Mouse (Mus musculus) gastrocnemius, postnatal 10 days (tissue): ENCODE measurements around the gene Akr7a5. TPM values are rescaled to one million over a fixed set of nuclear protein-coding genes. Genes with fewer than 3 reads are reported as not detected.

Source experiments
- DNase-seq: peaks from one replicate; pipeline ENCODE4 v3.0.0; 2021; ENCODE audit warnings: mixed read lengths
- total RNA-seq, 2 experiments: library from RNA; stranded (reverse); gene quantifications; 2 replicates each; pipeline ENCODE4 v1.2.3; 2021

Gene Akr7a5
- total RNA-seq, 2 experiments from 2014 or later = 32.7 to 36.9 TPM

DNA sequence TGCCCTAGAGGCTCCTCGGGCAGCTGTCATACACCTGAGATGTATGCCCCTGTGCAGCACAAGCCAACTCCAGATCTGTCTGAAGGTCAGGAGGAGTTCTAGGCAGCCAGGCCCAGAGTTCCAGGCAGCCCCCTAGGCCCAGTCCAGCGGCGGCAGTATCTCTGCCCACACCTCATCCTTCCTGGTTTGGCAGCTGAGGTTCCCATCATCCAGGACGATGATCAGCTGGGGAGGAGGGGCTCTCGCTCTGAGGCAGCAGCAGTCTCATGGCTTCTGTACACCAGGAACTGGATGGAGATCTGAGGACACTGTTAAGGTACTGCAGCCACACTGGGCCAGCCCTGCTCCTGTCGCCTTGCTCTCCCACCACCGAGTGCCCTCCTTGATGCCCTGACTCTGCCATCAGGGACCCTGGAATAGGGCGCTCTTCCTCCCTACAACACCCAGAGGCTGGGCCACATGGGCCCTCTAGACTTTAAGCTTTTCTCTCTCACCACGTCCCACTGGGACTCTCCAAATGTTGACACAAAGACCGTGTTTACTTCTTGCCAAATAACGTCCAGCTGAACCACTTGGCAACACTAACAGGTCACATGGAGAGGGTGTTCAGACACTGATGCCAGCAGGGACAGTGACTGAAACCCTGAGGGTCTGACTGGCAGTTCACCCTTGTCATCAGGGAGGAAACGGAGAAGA, 11.7 kb upstream of the Akr7a5 start:
- DNase-seq = no peak

DNA sequence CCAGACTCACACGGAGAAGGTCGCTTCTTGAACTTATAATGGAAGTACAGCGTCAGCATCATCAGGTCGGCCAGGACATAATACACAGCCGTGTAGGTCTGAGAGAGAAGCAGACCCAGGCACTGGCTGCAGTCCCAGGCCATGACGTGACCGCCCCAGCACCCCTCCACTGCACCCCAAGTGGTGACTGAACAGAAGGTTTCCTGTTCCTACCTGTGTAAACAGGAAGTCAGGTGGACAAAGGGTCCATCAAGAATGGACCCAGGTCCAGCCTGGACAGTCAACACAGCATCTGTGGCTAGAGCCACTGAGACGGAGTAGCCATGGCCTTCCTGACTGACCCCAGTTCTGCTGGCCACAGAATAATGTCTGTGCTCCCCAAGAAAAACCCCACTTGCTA, 8.8 kb upstream of the Akr7a5 start:
- no peak for DNase-seq

DNA sequence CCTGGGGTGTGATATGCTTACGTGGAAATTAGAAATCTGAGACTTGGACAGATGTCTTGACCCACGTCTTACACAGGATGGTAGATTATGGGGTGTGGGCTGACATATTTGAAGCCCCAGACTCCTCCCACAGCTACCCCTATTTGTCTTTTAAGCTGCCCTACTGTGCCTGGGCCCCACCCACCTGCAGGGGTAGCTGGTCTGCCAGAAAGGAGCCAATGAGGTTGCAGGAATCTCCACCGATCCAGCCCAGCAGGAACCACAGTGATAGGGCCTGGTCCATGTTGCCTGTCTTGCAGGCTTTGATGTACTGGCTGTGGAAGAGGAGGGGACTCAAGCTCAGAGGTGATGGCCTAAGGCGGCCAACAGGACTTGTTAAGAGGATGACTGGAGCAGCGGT, 8.3 kb upstream of the Akr7a5 start:
- no peak for DNase-seq

DNA sequence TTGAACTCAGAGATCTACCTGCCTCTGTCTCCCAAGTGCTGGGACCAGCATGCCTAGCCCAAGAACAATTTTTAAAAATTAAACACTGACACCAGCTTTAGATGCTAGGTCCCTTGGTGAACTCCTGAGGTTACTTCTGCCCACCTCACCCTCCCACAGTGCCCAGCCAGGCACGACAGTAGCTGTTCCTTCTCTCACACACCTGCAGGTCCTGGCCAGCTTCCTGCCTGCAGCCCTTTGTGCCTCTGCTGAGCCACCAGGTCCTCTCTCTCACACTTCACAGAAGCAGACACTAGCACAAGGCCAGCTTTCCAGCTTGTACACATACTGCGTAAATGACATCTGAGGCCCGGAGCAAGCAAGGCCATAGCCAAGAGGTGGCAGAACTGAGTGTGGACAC, 5.0 kb upstream of the Akr7a5 start:
- DNase-seq = no peak

DNA sequence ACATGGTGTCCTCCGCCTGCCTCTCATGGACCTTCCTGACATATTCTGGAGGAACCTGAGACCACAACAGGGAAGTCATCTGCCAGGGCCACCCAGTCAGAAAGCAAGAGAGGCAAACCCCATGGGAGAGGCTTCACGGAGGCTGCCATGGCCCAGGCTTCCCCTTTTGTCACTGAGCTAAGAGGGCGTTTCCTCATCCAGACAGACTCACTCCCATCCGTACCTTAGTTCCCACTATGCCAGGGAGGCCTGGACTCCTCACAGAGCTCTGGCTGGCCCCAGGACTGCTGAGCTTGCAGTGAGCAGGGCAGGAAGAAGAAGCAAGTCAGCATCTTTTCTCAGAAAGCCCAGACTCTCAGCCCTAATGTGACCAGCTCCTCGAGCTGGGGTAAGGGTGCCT, 2.6 kb upstream of the Akr7a5 start:
- no peak for DNase-seq

DNA sequence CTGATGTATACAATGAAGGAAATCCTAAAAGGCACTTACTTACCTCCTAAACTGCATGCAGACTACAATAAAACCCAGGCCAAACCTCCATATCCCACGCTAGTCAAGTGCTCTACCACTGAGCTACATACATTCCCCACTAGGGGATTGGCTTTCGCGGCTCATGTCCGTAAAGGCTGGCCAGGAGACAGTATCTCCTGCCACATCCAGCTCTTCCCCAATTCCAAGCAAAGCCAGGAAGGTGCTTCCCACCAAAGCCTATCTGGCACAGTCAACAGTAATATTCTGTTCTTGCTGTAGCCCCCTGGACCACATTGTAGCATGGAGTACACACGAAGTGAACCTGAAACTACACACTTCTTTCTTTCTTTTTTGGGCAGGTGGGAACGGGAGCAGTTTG, 893 bp upstream of the Akr7a5 start:
- no peak for DNase-seq

DNA sequence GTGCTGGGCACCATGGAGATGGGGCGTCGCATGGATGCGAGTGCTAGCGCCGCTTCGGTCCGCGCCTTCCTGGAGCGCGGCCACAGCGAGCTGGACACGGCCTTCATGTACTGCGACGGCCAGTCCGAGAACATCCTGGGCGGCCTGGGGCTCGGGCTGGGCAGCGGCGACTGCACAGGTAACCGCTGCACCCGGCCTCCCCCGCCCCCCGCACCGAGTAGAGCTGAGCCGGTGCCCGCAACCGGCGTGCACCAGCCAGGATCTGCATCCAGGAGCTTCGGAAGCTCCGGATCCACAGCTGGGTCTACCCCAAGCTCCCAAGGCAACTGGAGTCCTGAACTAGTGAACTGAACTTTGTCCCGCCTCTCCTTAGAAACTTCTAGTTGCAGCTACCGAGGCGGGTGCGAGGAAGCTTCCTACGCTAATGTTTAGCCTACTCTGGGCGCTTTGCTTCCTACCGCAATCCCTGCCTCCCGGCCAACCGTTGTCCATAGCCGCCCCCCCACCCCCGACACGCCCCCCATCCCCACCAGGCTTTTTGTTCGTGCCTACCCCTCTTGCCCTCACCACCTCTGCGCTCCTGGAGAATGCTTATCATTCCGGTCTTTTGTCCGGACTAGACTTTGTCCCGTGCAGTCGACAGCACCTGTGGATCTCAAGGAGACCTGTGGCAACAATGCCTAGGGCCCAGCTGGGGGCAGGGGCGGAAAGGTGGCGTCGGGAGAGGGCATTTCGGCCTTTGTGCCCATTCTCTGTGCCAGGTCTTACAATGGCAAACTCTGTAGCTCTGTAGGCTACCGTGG, 556 bp downstream of the Akr7a5 start:
- no peak for DNase-seq

DNA sequence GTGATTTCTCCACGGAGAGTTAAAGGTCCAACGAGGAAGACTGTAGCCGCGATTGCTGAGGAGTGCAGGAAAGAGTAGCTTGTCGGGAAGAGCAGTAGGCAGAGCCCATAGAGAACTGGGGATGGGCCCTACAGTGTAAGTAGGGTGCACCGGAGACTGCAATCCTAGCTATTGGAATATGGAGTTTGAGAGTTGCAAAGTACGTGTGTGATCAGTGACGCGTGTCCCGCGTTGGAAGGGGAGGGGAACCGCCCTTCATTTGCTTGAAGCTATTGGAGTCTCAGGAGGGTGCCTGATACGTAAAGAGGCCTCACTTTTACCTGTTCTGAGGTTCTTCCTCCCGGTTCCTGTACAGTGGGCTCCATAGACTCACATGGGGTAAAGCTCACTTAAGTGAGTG, 1.2 kb downstream of the Akr7a5 start:
- no peak for DNase-seq

DNA sequence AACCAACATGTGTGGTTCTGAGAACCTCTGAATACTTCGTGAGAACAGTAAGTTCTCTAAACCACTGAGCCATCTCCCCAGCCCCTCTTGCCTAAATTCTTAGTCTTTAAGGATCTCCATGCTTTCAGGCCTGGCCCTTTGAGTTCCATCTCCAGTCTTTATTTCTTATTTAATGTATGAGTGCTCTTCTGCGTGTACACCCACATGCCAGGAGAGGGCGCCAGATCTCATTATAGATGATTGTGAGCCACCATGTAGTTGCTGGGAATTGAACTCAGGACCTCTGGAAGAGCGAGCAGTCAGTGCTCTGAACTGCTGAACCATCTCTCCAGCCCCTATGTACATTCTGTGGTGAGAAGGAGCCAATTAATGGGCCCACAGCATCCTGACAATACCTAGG, 2.1 kb downstream of the Akr7a5 start:
- DNase-seq = no peak

DNA sequence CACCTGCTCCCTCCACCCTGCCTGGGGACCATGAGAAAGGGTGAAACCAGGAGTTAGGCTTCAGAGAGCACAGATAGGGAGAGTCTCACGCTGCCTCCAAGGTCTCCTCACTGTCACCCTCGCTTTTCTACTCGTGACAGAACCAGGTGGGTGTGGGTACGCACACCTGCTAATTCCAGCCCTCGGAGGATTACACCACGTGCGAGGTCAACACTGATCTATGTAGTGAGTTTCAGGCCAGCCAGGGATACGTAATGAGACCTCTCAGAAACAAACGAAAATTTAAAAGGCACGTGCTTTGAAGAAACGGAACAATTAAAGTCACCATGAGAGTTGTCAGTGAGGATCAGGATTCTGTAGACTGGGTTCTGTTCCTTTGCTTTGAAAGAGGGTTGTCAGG, 7.9 kb downstream of the Akr7a5 start:
- DNase-seq = no peak

DNA sequence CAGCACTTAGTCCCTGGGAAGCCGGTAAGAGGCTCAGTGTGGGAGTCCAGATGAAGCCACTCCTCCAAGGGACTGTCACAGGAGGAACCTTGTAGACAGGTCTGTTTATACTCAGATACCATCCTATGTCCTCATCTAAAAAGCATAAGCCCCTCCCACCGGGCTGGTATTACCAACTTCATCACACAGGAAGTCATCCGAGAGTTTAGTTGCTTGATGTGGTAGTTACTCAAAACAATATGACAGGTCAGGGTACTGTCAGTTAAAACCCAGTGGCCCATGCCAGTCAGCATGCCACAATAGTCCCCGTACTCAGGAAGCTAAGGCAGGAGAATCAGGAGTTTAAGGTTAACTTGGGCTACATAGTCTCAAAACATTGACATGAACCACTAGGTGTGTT, 9.2 kb downstream of the Akr7a5 start:
- no peak for DNase-seq

DNA sequence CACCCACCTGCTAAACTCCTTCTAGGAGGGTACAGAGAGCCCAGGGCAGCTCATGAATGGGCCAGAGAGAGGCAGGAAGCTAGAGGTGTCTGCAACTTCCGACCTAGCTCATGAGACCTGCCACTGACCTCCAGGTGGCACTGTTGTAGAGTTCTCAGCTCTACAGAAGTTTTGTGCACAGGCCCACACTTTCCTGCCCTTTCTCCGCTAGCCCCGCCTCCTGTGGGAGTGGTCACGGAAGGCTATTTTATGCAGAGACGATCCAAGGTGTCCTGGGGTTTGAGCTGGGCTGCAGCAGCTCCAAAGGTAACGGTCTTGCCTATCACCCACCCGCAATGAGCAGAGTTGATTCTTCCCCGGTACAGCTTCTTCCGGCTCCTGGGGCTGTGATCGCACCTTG, 20.1 kb downstream of the Akr7a5 start:
- DNase-seq = peak; percentile 69

DNA sequence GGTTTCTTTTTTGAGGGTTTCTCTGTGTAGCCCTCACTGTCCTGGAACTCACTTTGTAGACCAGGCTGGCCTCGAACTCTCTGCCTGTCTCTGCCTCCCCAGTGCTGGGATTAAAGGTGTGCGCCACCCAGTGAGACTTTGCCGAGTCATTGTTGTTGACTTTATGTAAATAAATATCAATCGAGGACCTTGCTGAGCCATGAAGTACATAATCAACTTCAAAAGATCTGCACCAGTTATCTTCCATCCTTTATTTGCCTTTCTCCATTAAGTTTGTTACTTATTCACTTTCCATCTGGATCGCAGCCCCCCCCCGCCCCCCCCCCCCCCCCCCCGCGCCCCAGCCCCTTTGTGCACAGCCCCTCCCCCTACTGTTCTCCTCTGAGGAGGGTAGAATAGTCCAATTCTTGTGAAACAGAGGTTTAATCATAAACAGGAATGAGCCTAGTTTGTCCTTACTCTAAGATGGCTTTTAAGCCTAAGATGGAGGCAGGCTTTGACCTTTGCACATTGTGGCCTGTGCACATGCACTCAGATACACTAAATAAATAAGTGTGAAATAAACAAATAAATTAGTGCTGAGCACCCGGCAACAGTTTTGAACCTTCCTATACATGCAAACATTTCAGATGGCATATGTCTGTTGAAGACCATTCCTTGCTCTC, 24.2 kb downstream of the Akr7a5 start:
- DNase-seq = no peak

DNA sequence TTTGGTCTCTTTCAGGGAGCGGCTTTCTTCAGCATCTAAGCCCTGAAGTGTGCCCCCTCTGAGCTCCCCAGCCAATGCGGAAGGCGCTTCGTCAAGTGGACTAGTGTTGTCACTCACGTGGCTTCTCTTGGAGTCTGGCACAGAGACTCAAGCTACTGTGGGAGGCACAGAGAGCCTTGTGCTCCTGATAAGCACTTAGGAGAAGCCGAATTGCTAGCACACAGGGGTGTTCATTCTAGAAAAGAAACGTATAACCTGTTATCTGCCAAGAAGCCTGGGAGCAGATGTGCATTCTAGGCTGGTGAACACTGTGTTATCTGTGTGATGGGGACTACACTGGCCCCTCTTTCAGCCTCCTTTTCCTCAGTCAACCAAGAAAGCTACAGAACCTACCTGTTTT, 25.0 kb downstream of the Akr7a5 start:
- DNase-seq = no peak

DNA sequence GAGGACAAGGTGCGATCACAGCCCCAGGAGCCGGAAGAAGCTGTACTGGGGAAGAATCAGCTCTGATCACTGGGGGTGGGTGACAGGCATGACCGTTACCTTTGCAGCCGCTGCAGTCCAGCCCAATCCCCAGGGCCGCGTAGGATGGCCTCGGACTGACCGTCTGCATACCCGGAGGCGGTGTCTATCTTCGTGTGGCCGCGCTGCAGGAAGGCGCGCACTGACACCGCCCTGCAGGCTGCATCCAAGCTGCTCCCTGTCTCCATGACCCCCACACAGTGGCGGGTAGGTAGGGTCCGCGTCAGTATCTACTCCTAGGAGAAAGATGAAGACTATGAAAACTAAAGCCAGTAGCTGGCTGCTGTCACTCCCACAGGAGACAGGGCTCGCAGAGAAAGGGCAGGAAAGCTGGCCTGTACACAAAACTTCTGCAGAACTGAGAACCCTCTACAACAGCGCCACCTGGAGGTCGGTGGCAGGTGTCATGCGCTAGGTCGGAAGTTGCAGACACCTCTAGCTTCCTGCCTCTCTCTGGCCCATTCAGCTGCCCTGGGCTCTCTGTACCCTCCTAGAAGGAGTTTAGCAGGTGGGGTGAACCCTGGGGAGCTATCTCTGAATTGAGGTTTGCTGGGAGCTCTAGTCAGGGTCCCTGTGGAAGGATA, 26.4 kb downstream of the Akr7a5 start:
- peak; percentile 87 for DNase-seq

DNA sequence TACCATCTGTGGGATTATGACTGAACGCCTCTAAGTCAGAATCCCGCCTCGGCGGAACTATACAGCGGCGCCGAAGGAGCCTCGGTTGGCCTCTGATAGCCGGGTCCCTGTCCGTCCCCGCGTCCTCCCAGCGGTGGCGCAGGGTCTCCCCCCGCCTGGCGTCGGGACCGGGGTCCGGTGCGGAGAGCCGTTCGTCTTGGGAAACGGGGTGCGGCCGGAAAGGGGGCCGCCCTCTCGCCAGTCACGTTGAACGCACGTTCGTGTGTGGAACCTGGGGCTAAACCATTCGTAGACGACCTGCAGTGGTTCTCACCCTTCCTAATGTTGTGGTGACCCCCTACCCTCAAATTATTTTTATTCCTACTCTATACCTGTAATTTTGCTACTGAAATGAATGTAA, 27.6 kb downstream of the Akr7a5 start:
- no peak for DNase-seq

DNA sequence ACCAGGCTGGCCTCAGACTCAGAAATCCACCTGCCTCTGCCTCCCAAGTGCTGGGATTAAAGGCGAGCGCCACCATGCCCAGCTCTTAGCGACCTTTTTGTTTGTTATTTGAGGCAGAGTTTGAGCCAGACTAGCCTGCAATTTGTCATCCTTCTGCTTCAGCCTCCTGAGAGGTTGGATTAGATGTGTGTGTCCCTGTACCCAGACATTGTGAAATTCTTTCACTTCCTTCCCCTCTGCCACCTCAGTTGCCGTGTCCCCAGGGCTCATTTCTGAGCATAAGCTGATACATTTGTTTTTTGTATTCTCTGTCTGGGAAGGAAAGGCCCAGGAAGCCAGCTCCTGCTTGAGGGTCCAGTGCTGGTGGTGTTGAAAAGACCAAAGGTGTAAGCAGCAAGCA, 30.3 kb downstream of the Akr7a5 start:
- no peak for DNase-seq

DNA sequence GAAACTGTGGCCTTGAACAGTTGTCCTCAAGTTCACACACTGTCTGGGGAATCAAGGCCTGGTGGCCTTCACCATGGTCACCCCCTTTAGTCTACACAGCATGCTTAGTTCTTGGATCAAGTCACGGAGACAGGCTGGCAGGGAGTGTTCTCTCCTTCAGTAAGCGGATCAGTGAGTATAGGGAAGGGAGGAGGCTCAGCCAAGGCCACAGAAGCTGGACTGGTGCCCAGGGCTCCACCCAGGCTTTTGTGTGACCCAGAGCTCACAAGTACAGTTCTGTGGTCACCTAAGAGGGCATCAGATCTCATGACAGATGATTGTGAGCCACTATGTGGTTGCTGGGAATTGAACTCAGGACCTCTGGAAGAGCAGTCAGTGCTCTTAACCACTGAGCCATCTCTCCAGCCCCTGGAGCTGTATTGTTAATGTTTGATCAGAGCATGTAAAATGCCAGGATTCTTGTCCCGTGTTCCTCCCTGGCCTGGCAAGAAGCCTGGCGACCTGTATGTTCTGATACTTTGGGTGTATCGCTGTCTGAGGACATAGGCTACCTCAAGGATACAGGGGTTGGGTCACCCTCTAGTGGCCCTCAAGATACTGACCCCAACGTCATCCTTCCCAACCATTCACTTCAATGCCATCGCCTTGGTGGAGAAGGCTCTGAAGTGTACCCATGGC, 31.2 kb downstream of the Akr7a5 start:
- no peak for DNase-seq

DNA sequence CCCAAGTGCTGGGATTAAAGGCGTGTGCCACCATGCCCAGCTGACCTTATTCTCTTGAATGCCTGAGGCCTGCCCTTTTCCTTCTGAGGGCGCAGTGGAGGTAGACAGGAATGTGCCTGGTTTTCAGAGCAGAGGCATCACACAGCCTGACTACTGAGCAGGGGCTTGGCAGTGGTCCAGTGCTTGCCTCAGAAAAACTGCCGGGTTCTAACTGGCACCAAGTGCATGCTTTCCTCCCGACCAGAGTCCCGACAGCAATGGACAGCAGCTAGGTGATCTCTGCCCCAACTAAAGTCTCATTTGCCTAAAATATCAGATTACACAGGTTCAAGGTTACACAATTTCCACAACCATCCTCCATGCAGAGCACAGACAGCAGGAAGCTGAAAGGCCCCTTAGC, 33.2 kb downstream of the Akr7a5 start:
- DNase-seq = no peak

DNA sequence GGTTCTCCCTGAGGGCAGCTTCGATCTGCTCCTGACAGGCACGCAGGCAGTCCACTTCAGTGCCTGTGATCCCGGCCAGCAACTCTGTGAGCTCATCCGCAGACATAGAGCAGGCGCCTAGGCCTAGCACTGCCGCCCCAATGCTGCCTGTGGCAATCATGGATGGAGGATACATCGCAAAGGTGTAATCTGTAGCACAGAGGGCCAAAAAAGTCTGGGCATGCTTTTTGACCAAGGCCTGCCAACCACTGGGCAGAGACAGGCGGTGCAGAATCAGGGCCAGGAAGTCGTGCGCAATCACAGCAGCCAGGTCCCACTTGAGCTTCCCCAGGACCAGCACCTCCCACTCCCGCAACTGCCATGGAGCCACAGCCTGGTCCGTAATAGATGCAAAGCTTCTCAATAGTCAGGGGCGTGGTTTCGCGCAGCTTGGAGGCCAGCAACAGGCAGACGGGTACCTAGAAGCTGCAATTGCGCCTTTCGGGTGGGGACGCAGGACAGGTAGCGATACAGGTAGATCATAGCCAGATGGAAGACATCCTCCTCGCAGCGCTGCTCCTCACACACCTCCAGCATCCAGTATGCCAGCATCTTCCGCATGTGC, 35.0 kb downstream of the Akr7a5 start:
- no peak for DNase-seq

DNA sequence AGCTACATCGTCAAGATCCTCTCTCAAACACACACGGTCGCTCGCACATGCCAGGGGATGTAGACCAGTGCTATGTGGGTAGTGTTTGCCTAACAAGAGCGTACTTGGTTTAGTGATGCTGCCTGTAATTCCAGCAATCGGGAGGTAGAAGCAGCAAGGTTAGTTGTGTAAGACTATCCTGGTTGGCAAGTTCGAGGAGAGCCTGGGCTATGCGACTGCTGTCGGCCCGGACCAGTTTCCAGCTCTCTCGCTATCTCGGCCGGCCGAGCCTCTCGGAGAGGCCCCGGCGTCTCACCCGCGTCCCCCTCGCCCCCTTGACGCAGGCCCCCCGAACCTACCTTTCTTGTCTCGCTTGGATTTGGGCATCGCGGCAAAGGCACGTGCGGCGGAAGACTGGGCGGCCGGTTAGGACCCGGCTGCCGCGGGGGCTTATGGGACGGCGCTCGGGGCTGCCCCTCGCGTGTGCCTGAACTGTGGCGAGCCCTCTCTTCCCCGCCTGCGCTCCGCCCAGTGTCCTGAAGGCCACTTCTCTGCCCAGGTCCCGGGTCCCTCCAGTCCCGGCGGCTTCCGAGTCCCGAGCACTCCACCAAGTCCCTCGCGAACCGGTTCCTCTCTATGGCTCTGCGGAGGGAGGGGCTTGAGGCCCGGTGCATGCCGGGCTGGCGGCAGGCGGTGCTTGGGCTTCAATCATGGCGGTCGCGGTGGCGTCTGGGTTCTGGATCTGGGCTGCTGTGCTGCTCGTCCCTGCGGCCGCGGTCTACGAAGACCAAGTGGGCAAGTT, 41.6 kb downstream of the Akr7a5 start, which contains the start of the genes Mrto4, Emc1 and Ubr4:
TSS of gene Mrto4 (minus strand) at position 646 of the 781 bp plus-strand sequence.
TSS of gene Emc1 (plus strand) at position 657 of the 781 bp plus-strand sequence.
TSS of gene Ubr4 (plus strand) at position 679 of the 781 bp plus-strand sequence.
- DNase-seq = peak; percentile 82
